Mouse (Mus musculus) cortical plate, adult 2 months (tissue): ENCODE data around the gene Bach2.

Experiments
- CTCF ChIP-seq: fragments of 200-500 bp; IDR thresholded peaks from 2 replicates; pipeline ENCODE4 v1.5.1; 2011; ENCODE audit warnings: mild to moderate bottlenecking, control low read depth, low read length; ENCODE audit not compliant: insufficient read depth; ENCODE audit errors: extremely low read depth
- POLR2A ChIP-seq: fragments of 200-500 bp; IDR thresholded peaks from 2 replicates; pipeline ENCODE4 v1.6.1; 2011; ENCODE audit warnings: mild to moderate bottlenecking, low read length, control low read depth; ENCODE audit not compliant: insufficient read depth; ENCODE audit errors: extremely low read depth

GRCm38 (mm10) chr4:32358602-32359464, 120.2 kb downstream of the Bach2 start:
- TF ChIP-seq POLR2A = no peak
- TF ChIP-seq CTCF = no peak
